Comparison of ENCODE assay signal across 12 mouse cellular contexts in the genomic region with DNA sequence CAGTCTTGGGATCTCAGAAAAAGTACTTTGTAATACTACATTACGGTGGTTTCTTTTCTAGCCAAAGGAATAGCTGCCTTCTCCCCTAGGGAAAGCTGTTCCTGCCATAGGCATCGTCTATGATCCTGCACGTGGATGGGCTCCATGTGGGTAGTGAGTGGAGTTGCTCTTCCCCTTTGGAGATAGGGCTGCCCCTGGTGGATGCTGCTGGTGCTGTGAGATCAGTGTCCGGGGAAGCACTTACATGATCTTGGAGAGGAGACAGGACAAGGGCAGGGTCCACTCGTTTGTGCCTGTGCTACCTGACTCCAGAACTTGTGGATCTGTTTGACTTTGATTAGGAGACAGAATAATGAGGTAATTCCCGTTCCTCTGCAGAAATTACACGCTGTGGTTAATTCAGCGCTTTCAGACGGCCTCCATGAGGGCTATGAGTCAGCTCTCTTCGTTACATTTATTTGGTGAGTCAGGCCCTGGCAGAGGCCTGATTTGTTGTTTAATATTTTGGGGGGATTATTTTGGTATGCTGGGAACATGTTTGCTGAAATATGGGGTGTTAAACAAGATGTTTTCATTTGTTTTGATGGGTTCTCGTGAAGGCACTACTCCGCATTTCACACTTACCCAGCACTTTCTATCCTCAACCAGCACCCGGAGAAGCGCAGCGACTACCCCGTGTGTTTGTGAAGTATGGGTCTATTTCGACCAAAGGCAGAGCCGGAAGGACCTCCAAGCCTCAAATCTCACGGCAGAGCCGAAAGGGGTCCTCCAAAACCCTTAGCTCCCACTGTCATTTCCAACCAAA. TPM values are rescaled to one million over a fixed set of nuclear protein-coding genes. Genes with fewer than 3 reads are reported as not detected.
DNase-seq lines count a peak whose midpoint lies in the region; ATAC-seq and TF ChIP-seq lines count a peak whose summit lies in the region.
"Had no signal": no experiment of that assay in that cellular context is flagged by ENCODE, and none has a peak within 500 bp of the region (broad histone marks: within the 10 kb centered on the region; RNA-seq: fewer than 3 reads in every experiment).

No protein-coding gene starts in this region.

- 81% methylated on average over 20 of the region's 20 CpGs for WGBS in kidney, postnatal 0 days
- WGBS in kidney, adult 2 months, result 79% methylated on average over 20 of the region's 20 CpGs
- 81% methylated on average over 20 of the region's 20 CpGs for WGBS in limb, embryonic 10.5 days

- no peaks in the 10 kb centered on the region for H3K36me3 ChIP-seq in kidney, postnatal 0 days (ENCODE audit: insufficient read depth, low read length)
- no peaks in the 10 kb centered on the region for H3K36me3 ChIP-seq in kidney, adult 2 months (ENCODE audit: control insufficient read depth, insufficient read depth, low read length)
- H3K36me3 ChIP-seq in limb, embryonic 10.5 days, result no peaks in the 10 kb centered on the region
- H3K36me3 ChIP-seq: lung, embryonic 15.5 days; midbrain, embryonic 13.5 days had no signal

- no peaks in the 10 kb centered on the region for H3K4me1 ChIP-seq in kidney, postnatal 0 days (replicated peaks; ENCODE audit: insufficient read depth, low read length)
- no peaks in the 10 kb centered on the region for H3K4me1 ChIP-seq in kidney, adult 2 months (ENCODE audit: control insufficient read depth, insufficient read depth, low read length)
- H3K4me1 ChIP-seq in limb, embryonic 10.5 days, result peaks cover 10% of the 10 kb centered on the region; the same call in 1 of the 2 replicates
- H3K4me1 ChIP-seq: lung, embryonic 15.5 days; midbrain, embryonic 13.5 days had no signal

- peak; percentile 26; the same call in 1 of the 2 replicates for TF ChIP-seq CTCF in kidney, postnatal 0 days (IDR thresholded peaks at IDR 0.05; ENCODE audit: low read depth)
- TF ChIP-seq CTCF in kidney, adult 2 months (conservative IDR thresholded peaks at IDR 0.05; ENCODE audit: insufficient read depth, insufficient read length, low read depth, low read length), result no peak

- no peaks in the 10 kb centered on the region for H3K9me3 ChIP-seq in kidney, postnatal 0 days (replicated peaks; ENCODE audit: low read length)
- no peaks in the 10 kb centered on the region for H3K9me3 ChIP-seq in limb, embryonic 10.5 days (replicated peaks)
- H3K9me3 ChIP-seq: lung, embryonic 15.5 days; midbrain, embryonic 13.5 days had no signal

- no peak for DNase-seq in kidney, postnatal 0 days (ENCODE audit: low spot score)
- DNase-seq in kidney, adult 2 months, result no peak
- peak; percentile 44 for DNase-seq in ZHBTc4 (ENCODE audit: low read depth, low spot score)
- peak; percentile 41 for DNase-seq in layer of hippocampus, adult 9-11 months
- DNase-seq in right cerebral cortex, postnatal 4 days, result peak; percentile 8
- DNase-seq in lung, postnatal 10 days, result no peak
- DNase-seq in limb, embryonic 10.5 days (ENCODE audit: low spot score), result no peak
- DNase-seq: cerebellum, adult 8-10 months; thymus, postnatal 25 days had no signal

- no peak overlapping the region for H3K4me2 ChIP-seq in kidney, postnatal 0 days (ENCODE audit: low read length)
- H3K4me2 ChIP-seq: hindbrain, embryonic 14.5 days; lung, embryonic 15.5 days; midbrain, embryonic 13.5 days had no signal

- no peaks in the 10 kb centered on the region for H3K27me3 ChIP-seq in kidney, postnatal 0 days (ENCODE audit: insufficient read depth, low read length)
- H3K27me3 ChIP-seq in kidney, adult 2 months (replicated peaks; ENCODE audit: control insufficient read depth, insufficient read depth, low read length), result no peaks in the 10 kb centered on the region
- no peaks in the 10 kb centered on the region for H3K27me3 ChIP-seq in limb, embryonic 10.5 days (ENCODE audit: low read depth, poor library complexity, severe bottlenecking)
- H3K27me3 ChIP-seq: lung, embryonic 15.5 days; midbrain, embryonic 13.5 days had no signal

- no peak for TF ChIP-seq POLR2A in kidney, adult 2 months (IDR thresholded peaks at IDR 0.05; ENCODE audit: low read depth, low read length)

- no peak for ATAC-seq in kidney, postnatal 0 days (replicated peaks; ENCODE audit: low FRiP score, low read depth)
- ATAC-seq: midbrain, embryonic 13.5 days had no signal

- no peak overlapping the region for H3K4me3 ChIP-seq in kidney, postnatal 0 days (replicated peaks; ENCODE audit: low read depth, low read length)
- no peak overlapping the region for H3K4me3 ChIP-seq in kidney, adult 2 months (ENCODE audit: insufficient read depth, low read depth, low read length)
- no peak overlapping the region for H3K4me3 ChIP-seq in limb, embryonic 10.5 days
- H3K4me3 ChIP-seq: lung, embryonic 15.5 days; midbrain, embryonic 13.5 days had no signal

- H3K27ac ChIP-seq in kidney, postnatal 0 days, result no peak overlapping the region
- H3K27ac ChIP-seq in kidney, adult 2 months (ENCODE audit: insufficient read depth, low read depth, low read length), result no peak overlapping the region
- no peak overlapping the region for H3K27ac ChIP-seq in limb, embryonic 10.5 days
- H3K27ac ChIP-seq: hindbrain, embryonic 14.5 days; lung, embryonic 15.5 days; midbrain, embryonic 13.5 days had no signal

- no peak overlapping the region for H3K9ac ChIP-seq in kidney, postnatal 0 days (ENCODE audit: low read depth, low read length)
- H3K9ac ChIP-seq: hindbrain, embryonic 14.5 days; lung, embryonic 15.5 days; midbrain, embryonic 13.5 days had no signal

RNA-seq across cellular contexts. Expression of a gene that starts 22.3 kb away (rescaled TPM):
- 0.32 TPM in 1 of 2 replicates, not detected in the other for polyA plus RNA-seq in kidney, postnatal 0 days (2015; fragmentation: Nextera tagmentation; extraction: Ambion mirVana)
- polyA plus RNA-seq in kidney, adult 2 months (2012; rRNA removed), result not detected in 2 replicates
- polyA plus RNA-seq in limb, embryonic 10.5 days (2016; fragmentation: Nextera tagmentation; extraction: Ambion mirVana), result not detected in 2 replicates
- polyA plus RNA-seq: hindbrain, embryonic 14.5 days; lung, embryonic 15.5 days had no signal

RNA-seq across cellular contexts. Expression of a gene that starts 57.6 kb away (rescaled TPM):
- polyA plus RNA-seq in kidney, postnatal 0 days (2015; fragmentation: Nextera tagmentation; extraction: Ambion mirVana), result 14.3 and 15.4 TPM in 2 replicates
- polyA plus RNA-seq in kidney, adult 2 months (2012; rRNA removed), result 9.0 and 12.4 TPM in 2 replicates
- 29.8 and 30.3 TPM in 2 replicates for polyA plus RNA-seq in limb, embryonic 10.5 days (2016; fragmentation: Nextera tagmentation; extraction: Ambion mirVana)

Comparison
In these comparisons a context has a peak if more than half of its experiments do, and no peak if none do; other contexts are left out.
1. DNase-seq: peak in ZHBTc4 (single experiment), layer of hippocampus, adult 9-11 months (single experiment) and right cerebral cortex, postnatal 4 days (single experiment); none in kidney, postnatal 0 days (single experiment), kidney, adult 2 months (single experiment), lung, postnatal 10 days (single experiment) and limb, embryonic 10.5 days (single experiment).